Mouse (Mus musculus): Measurements from ENCODE around the gene 2310033P09Rik. TPM values are rescaled to one million over a fixed set of nuclear protein-coding genes. Genes with fewer than 3 reads are reported as not detected.

Gene 2310033P09Rik
- 10 to 100 TPM; 30.8 to 43.7 TPM for polyA plus RNA-seq (2012; fragmentation: generic; extraction: Trizol)

GRCm38 (mm10) chr11:59208153-59208831 is at the start of gene 2310033P09Rik:
Gene 2310033P09Rik (plus strand): TSS chr11:59208321.

GRCm38 (mm10) chr11:59163255-59164236 is 44.6 kb upstream of the 2310033P09Rik start, which contains the start of gene Iba57:
Gene Iba57 (minus strand): TSS chr11:59163739.

GRCm38 (mm10) chr11:59182864-59183331 is 25.2 kb upstream of the 2310033P09Rik start, which contains the start of gene Gjc2:
Gene Gjc2 (minus strand): TSS chr11:59183213.

GRCm38 (mm10) chr11:59192059-59192386 is 16.1 kb upstream of the 2310033P09Rik start, which contains the start of gene Guk1:
Gene Guk1 (minus strand): TSS chr11:59192212.

GRCm38 (mm10) chr11:59202081-59202995 is 5.8 kb upstream of the 2310033P09Rik start, which contains the start of gene Mrpl55:
Gene Mrpl55 (plus strand): TSS chr11:59202486.

GRCm38 (mm10) chr11:59228122-59228953 is 20.2 kb downstream of the 2310033P09Rik start, which contains the start of gene Arf1:
Gene Arf1 (minus strand): TSS chr11:59228270.

Other genes with a start within 250 kb of the 2310033P09Rik start
- gene Trim11, start 230.2 kb upstream of the 2310033P09Rik start, polyA plus RNA-seq (2012; fragmentation: generic; extraction: Trizol): 10 to 100 TPM in 1 of 2 experiments, 1 to 10 TPM in 1; 6.5 to 24.8 TPM
- under 1 TPM; 0.01 to 0.12 TPM for gene Obscn, start 71.9 kb upstream of the 2310033P09Rik start, polyA plus RNA-seq (2012; fragmentation: generic; extraction: Trizol)
- gene Iba57, start 44.6 kb upstream of the 2310033P09Rik start, polyA plus RNA-seq (2012; fragmentation: generic; extraction: Trizol): 1 to 10 TPM; 2.6 to 3.3 TPM
- gene Gjc2, start 25.1 kb upstream of the 2310033P09Rik start, polyA plus RNA-seq (2012; fragmentation: generic; extraction: Trizol): under 1 TPM in 1 of 2 experiments, not detected in 1; 0.25 TPM
- 100 to 1,000 TPM; 116 to 118 TPM for gene Guk1, start 16.1 kb upstream of the 2310033P09Rik start, polyA plus RNA-seq (2012; fragmentation: generic; extraction: Trizol)
- 10 to 100 TPM; 36.2 to 41.8 TPM for gene Mrpl55, start 5.8 kb upstream of the 2310033P09Rik start, polyA plus RNA-seq (2012; fragmentation: generic; extraction: Trizol)
- 100 to 1,000 TPM; 232 to 474 TPM for gene Arf1, start 19.9 kb downstream of the 2310033P09Rik start, polyA plus RNA-seq (2012; fragmentation: generic; extraction: Trizol)
- gene Wnt3a, start 82.4 kb downstream of the 2310033P09Rik start, polyA plus RNA-seq (2012; fragmentation: generic; extraction: Trizol): not detected
- gene Wnt9a, start 98.6 kb downstream of the 2310033P09Rik start, polyA plus RNA-seq (2012; fragmentation: generic; extraction: Trizol): under 1 TPM; 0.29 to 0.68 TPM
- under 1 TPM in 1 of 2 experiments, not detected in 1; 0.04 TPM for gene Prss38, start 167.3 kb downstream of the 2310033P09Rik start, polyA plus RNA-seq (2012; fragmentation: generic; extraction: Trizol)
- 1 to 10 TPM; 1.1 to 2.9 TPM for gene Jmjd4, start 241.7 kb downstream of the 2310033P09Rik start, polyA plus RNA-seq (2012; fragmentation: generic; extraction: Trizol)
- 10 to 100 TPM; 49.2 to 76.4 TPM for gene Snap47, start 242.9 kb downstream of the 2310033P09Rik start, polyA plus RNA-seq (2012; fragmentation: generic; extraction: Trizol)

Data from C3H10T1/2 (cell line).